Mouse (Mus musculus) hindbrain, embryonic 11.5 days (tissue): Measurements from ENCODE around the gene Shisal2b. TPM values are rescaled to one million over a fixed set of nuclear protein-coding genes. Genes with fewer than 3 reads are reported as not detected.
"Not testable (repeated sequence)": the region's sequence is repeated elsewhere in the genome, so short reads cannot be mapped to it uniquely, and the experiment has no call there.

ENCODE experiments used
- ATAC-seq: fragments of 200-750 bp; cut with Nextera tagmentation; 2 replicates; pipeline ENCODE4 v1.8.0; 2017; ENCODE audit warnings: mild to moderate bottlenecking, moderate TSS enrichment, moderate library complexity; ENCODE audit not compliant: low FRiP score
- DNase-seq: peaks from one replicate; pipeline ENCODE4 v3.0.0-alpha.2; 2015; ENCODE audit warnings: low spot score
- H3K27ac ChIP-seq: fragments of 300-500 bp; sonication (generic); 2 replicates; pipeline ENCODE4 v1.5.1; 2014; ENCODE audit warnings: mild to moderate bottlenecking, low read depth, low read length
- H3K27me3 ChIP-seq: fragments of 300-500 bp; sonication (generic); 2 replicates; pipeline ENCODE4 v1.6.1; 2014; ENCODE audit warnings: mild to moderate bottlenecking, low read length, moderate library complexity, mixed read lengths; ENCODE audit not compliant: control insufficient read depth, insufficient read depth
- H3K36me3 ChIP-seq: fragments of 300-500 bp; sonication (generic); 2 replicates; pipeline ENCODE4 v1.6.1; 2014; ENCODE audit warnings: mild to moderate bottlenecking, low read length, moderate library complexity, mixed read lengths; ENCODE audit not compliant: control insufficient read depth, insufficient read depth
- H3K4me1 ChIP-seq: fragments of 300-500 bp; sonication (generic); replicated peaks from 2 replicates; pipeline ENCODE4 v1.6.1; 2014; ENCODE audit warnings: low read length, mixed read lengths; ENCODE audit not compliant: control insufficient read depth, insufficient read depth
- H3K4me2 ChIP-seq: fragments of 300-500 bp; sonication (generic); replicated peaks from 2 replicates; pipeline ENCODE4 v1.6.1; 2014; ENCODE audit warnings: mild to moderate bottlenecking, low read depth, low read length
- H3K4me3 ChIP-seq: fragments of 300-500 bp; sonication (generic); 2 replicates; pipeline ENCODE4 v1.5.1; 2014; ENCODE audit warnings: low read depth, low read length
- H3K9ac ChIP-seq: fragments of 300-500 bp; sonication (generic); 2 replicates; pipeline ENCODE4 v1.6.1; 2014; ENCODE audit warnings: low read depth, low read length
- H3K9me3 ChIP-seq: fragments of 300-500 bp; sonication (generic); 2 replicates; pipeline ENCODE4 v1.6.1; 2016; ENCODE audit warnings: low read length; ENCODE audit not compliant: control insufficient read depth
- WGBS: fragments of 180-500 bp; shearing (Covaris S2); extraction: QIAGEN DNeasy Blood & Tissue Kit; methylation state at CpG from one replicate; pipeline ENCODE4 v1.1.7; 2014; 5-methylcytosine and 5-hydroxymethylcytosine counted together
- polyA plus RNA-seq: library from polyadenylated mRNA; unstranded; fragments of >200 nt; fragmentation: Nextera tagmentation; extraction: Ambion mirVana; gene quantifications from 2 replicates; pipeline ENCODE4 v1.2.1, GENCODE M21; 2014

The Shisal2b gene
- 0.20 TPM in 1 of 2 replicates, not detected in the other for polyA plus RNA-seq

DNA sequence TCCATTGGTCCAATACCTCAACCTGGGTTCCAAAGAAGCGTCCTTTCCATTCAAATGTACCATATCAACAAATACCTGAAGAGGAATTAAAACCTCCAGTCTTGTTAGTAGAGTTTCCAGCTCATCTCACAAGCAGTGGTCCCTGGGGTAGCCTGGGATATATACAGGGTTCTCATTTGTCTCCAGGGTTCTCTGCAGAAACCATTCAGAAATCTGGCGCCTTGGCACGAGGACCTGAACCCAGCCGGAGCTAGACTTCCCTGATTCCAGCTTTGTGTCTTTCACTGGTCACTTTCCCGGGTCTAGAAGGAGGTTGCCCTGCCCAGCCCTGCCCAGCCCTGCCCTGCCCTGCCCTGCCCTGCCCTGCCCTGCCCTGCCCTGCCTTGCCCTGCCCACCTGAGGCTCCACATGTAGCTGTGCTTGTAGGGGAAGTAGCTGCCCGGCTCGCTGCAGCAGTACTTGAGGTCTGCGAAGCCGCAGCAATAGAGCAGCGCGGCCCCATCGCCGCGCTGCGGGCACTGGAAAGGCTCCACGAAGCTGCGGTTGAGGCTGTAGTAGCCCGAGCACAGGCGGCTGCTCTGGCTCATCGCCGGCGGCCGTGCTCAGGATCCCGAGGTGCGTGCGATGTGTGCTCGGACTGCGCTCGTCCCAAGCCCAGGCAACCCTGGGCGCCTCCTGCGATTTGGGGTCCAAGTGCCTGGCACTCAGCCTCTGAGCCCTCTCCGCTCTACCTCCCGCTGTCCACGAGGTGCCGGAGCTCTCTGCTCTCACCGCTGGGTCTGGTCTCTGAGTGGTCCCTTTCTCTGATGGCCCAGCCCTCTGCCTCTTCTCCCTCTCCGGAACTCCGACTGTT is at the start of gene Shisal2b:
Shisal2b (minus strand) TSS at position 767 of the 853 bp plus-strand sequence.
- peak within 1 kb of the TSS; percentile 93 for H3K4me2 ChIP-seq

DNA sequence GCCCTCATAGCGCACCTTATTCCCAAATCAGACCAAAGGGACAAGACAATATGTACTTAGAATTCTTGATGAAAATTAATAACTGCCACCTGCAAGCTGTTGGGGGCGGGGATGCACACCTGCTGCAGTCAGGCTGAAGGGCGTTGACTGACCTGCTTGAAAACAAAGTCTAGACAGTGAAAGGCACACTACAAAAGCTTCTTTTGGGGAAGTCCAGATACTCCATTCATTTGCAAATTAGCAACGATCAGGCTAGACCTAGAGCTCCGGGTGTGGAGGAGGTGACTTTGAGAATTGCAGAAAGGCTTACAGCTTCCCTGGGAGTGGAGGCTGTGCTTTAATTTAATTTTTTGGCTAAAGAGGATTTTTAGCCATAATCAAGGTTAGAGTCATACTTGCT is 47.9 kb upstream of the Shisal2b start:
- not testable (repeated sequence) for H3K9me3 ChIP-seq, DNase-seq, H3K36me3 ChIP-seq, H3K27ac ChIP-seq, H3K27me3 ChIP-seq, H3K4me3 ChIP-seq, H3K4me1 ChIP-seq, H3K4me2 ChIP-seq, ATAC-seq, H3K9ac ChIP-seq
- 55% methylated on average over 5 of the region's 5 CpGs for WGBS

More for the DNA sequence above, at the start of gene Shisal2b:
- ATAC-seq = peak; percentile 88
- Histone ChIP-seq H3K9me3 (no peaks in the 10 kb centered on the region), H3K4me3 (peak within 1 kb of the TSS; percentile 48), H3K36me3 (no peaks in the 10 kb centered on the region), H3K4me1 (no peaks in the 10 kb centered on the region), H3K27ac (no peak within 1 kb of the TSS), H3K9ac (peak within 1 kb of the TSS; percentile 59), H3K27me3 (no peaks in the 10 kb centered on the region)
- DNase-seq = peak; percentile 69
- WGBS = 3% methylated on average over 35 of the region's 38 CpGs

DNA sequence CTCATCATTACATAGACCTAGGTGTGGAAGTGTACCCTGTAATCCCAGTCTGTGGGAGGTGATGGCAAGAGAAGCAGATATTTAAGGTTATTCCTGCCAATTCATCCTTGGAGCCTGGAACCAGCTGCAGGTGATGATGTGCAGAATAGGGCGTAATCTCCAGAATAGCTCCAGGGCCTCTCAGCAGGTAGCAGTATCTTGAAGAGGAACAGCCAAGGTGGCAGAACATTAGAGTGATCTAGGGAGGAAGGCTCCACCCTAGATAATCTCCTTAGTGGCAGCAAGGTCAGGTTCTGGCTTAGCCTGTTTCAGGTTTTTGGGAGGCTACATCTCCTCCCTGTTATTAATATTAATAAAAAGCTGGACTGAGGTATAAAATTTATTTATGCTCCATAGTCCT is 47.3 kb upstream of the Shisal2b start:
- not testable (repeated sequence) for H3K4me1 ChIP-seq, H3K27ac ChIP-seq, H3K4me3 ChIP-seq, H3K9ac ChIP-seq, DNase-seq, H3K27me3 ChIP-seq, ATAC-seq, H3K36me3 ChIP-seq, H3K4me2 ChIP-seq, H3K9me3 ChIP-seq
- 88% methylated on average over 1 of the region's 1 CpGs for WGBS

DNA sequence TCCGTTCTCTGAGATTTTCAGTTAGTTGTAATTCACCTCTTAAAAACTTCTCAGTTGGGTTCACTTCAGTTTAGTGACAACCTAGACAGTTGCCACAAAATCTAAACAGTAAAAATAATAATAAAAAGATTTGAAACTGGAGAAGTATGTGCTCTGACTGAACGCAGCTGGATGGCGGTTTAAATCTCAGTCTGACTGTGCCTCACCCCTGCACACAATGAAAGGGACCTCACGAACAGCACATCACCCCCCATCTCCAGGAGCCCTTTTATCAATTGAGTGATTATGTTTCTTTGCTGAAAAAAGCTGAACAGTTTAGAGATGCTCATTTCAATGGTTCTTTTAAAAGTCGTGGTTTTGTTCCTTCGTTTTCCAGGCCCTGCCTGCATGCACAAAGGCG is 45.0 kb upstream of the Shisal2b start:
- ATAC-seq = no peak
- no peak for DNase-seq
- whole genome bisulfite sequencing = 72% methylated on average over 7 of the region's 7 CpGs

DNA sequence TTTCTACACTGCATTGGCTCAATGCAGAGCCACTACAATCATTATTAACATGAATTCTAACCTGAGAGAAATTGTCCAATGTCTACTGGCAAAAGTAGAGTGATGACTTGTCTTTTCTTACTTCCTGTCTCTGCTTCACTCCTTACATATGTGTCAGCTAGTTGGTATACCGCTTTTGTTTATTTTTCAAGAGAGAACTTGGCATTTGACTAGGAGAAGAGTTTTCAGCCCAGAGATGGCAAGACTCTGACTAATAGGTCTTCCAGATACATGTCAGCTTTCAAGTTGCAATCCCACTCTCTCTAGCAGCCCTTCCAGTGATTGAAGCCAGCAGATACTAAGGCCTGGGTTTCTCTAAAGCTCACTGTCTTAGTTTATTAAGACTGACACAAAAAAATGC is 31.1 kb upstream of the Shisal2b start:
- no peak for DNase-seq
- no peaks in the 10 kb centered on the region for H3K27me3 ChIP-seq
- H3K9me3 ChIP-seq = no peaks in the 10 kb centered on the region
- no peaks in the 10 kb centered on the region for H3K36me3 ChIP-seq
- no peak overlapping the region for H3K27ac ChIP-seq
- H3K4me3 ChIP-seq = no peak overlapping the region
- no peak for ATAC-seq
- no peaks in the 10 kb centered on the region for H3K4me1 ChIP-seq
- H3K4me2 ChIP-seq = no peak overlapping the region
- H3K9ac ChIP-seq = no peak overlapping the region
- 87% methylated on average over 1 of the region's 1 CpGs for WGBS

More for the DNA sequence above, 45.0 kb upstream of the Shisal2b start:
- H3K36me3 ChIP-seq = no peaks in the 10 kb centered on the region
- H3K4me3 ChIP-seq = no peak overlapping the region
- H3K27me3 ChIP-seq = no peaks in the 10 kb centered on the region
- no peaks in the 10 kb centered on the region for H3K4me1 ChIP-seq
- no peak overlapping the region for H3K27ac ChIP-seq
- H3K9me3 ChIP-seq = no peaks in the 10 kb centered on the region
- no peak overlapping the region for H3K4me2 ChIP-seq
- no peak overlapping the region for H3K9ac ChIP-seq

DNA sequence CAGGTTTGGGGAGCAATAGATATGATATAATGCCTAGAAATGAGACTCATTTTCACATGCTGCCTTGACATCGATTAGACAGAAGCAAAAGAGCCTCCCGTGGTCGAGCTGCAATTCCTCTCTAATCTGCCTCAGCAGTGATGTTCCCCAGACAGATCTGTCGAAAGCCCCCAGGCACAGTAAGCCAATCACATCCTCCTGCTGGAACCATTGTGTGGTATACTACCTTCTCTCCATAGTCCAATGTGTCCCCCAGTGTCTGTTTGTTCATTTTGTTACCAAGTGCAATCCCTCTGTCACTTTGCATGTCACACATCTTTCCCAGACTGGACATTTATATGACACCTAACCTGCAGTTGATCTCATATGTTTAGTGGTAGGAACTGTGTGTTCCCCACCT is 28.6 kb upstream of the Shisal2b start:
- H3K4me1 ChIP-seq = no peaks in the 10 kb centered on the region
- ATAC-seq (no peak), DNase-seq (no peak)
- no peaks in the 10 kb centered on the region for H3K9me3 ChIP-seq
- H3K9ac ChIP-seq = no peak overlapping the region
- no peak overlapping the region for H3K4me2 ChIP-seq
- H3K27me3 ChIP-seq = no peaks in the 10 kb centered on the region
- no peak overlapping the region for H3K4me3 ChIP-seq
- no peaks in the 10 kb centered on the region for H3K36me3 ChIP-seq
- H3K27ac ChIP-seq = no peak overlapping the region
- WGBS = 85% methylated on average over 4 of the region's 4 CpGs

DNA sequence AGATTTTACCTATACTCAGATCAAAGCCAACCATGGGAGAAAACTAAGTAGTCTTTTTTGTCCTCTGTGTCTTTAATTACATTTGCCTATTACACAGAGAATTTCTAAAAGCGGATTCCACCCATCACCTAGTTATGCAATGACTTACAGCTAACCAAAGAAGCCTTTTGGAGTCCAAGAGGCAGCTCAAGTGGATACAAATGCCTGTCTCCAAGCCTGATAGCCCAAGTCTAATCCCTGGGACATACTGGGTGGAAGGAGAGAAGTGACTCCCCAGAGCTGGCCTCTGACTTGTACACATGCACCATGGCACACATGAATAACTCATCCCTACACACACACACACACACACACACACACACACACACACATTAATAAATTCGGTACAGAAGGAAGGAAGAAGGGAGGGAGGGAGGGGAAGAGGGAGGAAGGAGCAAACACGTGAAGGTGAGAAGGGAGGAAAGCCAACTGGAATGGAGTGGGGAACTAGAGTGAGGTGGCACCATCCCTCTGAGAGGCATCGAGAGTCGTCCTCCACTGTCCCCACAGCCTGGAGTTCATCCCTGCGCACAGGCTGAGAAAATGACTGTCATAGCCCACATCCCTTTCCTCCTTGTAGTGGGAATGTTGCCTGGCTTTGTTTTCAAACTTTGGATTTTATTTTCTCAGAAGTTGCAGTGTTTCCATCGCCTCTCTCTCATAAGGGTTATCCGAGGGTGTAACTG is 22.8 kb upstream of the Shisal2b start:
- 82% methylated on average over 8 of the region's 8 CpGs for whole genome bisulfite sequencing

DNA sequence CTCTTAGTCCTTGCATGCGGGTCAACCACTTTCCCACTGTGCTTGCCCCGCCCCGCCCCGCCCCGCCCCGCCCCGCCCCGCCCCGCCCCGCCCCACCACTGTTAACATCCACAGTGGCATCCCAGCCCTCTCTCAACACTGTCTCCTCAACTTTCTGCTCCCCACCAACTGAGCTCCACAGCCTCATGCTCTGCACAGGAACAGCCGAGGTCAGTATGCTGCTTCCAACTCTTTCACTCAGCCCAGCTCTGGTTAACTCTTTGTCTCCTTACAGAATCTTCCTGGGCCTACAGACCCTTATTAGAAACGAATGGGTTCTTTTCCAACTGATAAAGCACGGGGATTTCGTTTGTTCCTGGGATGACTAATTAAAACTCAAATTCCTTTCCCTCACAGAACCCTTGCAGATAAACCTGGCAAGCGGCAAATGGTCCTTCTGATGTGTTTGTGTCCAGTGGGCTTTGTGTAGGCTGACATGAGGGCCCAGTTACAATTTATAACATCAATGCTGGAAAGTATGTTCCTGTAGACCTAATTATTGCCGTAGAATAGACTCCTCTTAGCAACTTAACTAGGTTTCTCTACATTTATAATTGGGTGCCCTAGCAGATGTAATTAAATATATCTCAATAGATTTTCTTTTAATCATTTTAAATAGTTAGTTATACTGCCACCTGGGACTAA is 20.0 kb upstream of the Shisal2b start:
- Histone ChIP-seq H3K4me3 (no peak overlapping the region), H3K27me3 (no peaks in the 10 kb centered on the region), H3K9me3 (no peaks in the 10 kb centered on the region), H3K4me1 (no peaks in the 10 kb centered on the region), H3K36me3 (no peaks in the 10 kb centered on the region), H3K27ac (no peak overlapping the region), H3K9ac (no peak overlapping the region), H3K4me2 (no peak overlapping the region)
- ATAC-seq (no peak), DNase-seq (no peak)
- WGBS = 54% methylated on average over 8 of the region's 16 CpGs

More for the DNA sequence above, 22.8 kb upstream of the Shisal2b start:
- Histone ChIP-seq H3K4me2 (no peak overlapping the region), H3K36me3 (no peaks in the 10 kb centered on the region), H3K9ac (no peak overlapping the region), H3K4me1 (no peaks in the 10 kb centered on the region), H3K27ac (no peak overlapping the region), H3K27me3 (no peaks in the 10 kb centered on the region), H3K9me3 (no peaks in the 10 kb centered on the region), H3K4me3 (no peak overlapping the region)
- no peak for DNase-seq
- ATAC-seq = no peak
